Mouse (Mus musculus) right cerebral cortex, postnatal 10 days (tissue): Measurements from ENCODE around the gene Irs2.
A peak's percentile ranks its signal among the peaks of the same experiment; 100 is the strongest.

ENCODE experiments used
- DNase-seq, 2 experiments: peaks; one replicate each; pipeline ENCODE4 v3.0.0; 2021; ENCODE audit warnings: low spot score in 2 of 2

Irs2 gene

GRCm38 (mm10) chr8:11008379-11008775, at the start of gene Irs2:
Gene Irs2, minus strand, starts transcription at chr8:11008458.
- no peak for DNase-seq

- DNase-seq = no peak
Measured at GRCm38 (mm10) chr8:11056665-11057064, 48.4 kb upstream of the Irs2 start.

GRCm38 (mm10) chr8:11056175-11056563, 47.9 kb upstream of the Irs2 start:
- DNase-seq = no peak

- no peak for DNase-seq
Measured at GRCm38 (mm10) chr8:11055557-11056174, 47.4 kb upstream of the Irs2 start.

GRCm38 (mm10) chr8:11049835-11050234, 41.6 kb upstream of the Irs2 start:
- DNase-seq = no peak

GRCm38 (mm10) chr8:11047812-11048211, 39.6 kb upstream of the Irs2 start:
- DNase-seq = no peak

- DNase-seq = no peak
Measured at GRCm38 (mm10) chr8:11044660-11045059, 36.4 kb upstream of the Irs2 start.

- no peak for DNase-seq
Measured at GRCm38 (mm10) chr8:11043591-11043990, 35.3 kb upstream of the Irs2 start.

- no peak for DNase-seq
Measured at GRCm38 (mm10) chr8:11042872-11043587, 34.8 kb upstream of the Irs2 start.

GRCm38 (mm10) chr8:11040088-11040487, 31.8 kb upstream of the Irs2 start:
- no peak for DNase-seq

- DNase-seq = no peak
Measured at GRCm38 (mm10) chr8:11038788-11039187, 30.5 kb upstream of the Irs2 start.

- no peak for DNase-seq
Measured at GRCm38 (mm10) chr8:11038367-11038766, 30.1 kb upstream of the Irs2 start.

- no peak for DNase-seq
Measured at GRCm38 (mm10) chr8:11036790-11037189, 28.5 kb upstream of the Irs2 start.

GRCm38 (mm10) chr8:11035628-11036416, 27.6 kb upstream of the Irs2 start:
- DNase-seq = no peak

GRCm38 (mm10) chr8:11024871-11025270, 16.6 kb upstream of the Irs2 start:
- DNase-seq = no peak

GRCm38 (mm10) chr8:11020949-11021572, 12.8 kb upstream of the Irs2 start:
- no peak for DNase-seq

GRCm38 (mm10) chr8:11015622-11016021, 7.4 kb upstream of the Irs2 start:
- DNase-seq = no peak

GRCm38 (mm10) chr8:11013258-11013657, 5.0 kb upstream of the Irs2 start:
- peak; percentile 77 to 84 for DNase-seq

- DNase-seq = no peak
Measured at GRCm38 (mm10) chr8:11011787-11012485, 3.7 kb upstream of the Irs2 start.

- DNase-seq = peak in 1 of 2 experiments; percentile 42
Measured at GRCm38 (mm10) chr8:11010913-11011605, 2.8 kb upstream of the Irs2 start.

- no peak for DNase-seq
Measured at GRCm38 (mm10) chr8:11010398-11010797, 2.1 kb upstream of the Irs2 start.
